Mouse (Mus musculus): ENCODE data around the gene Ank2. TPM values are rescaled to one million over a fixed set of nuclear protein-coding genes. Genes with fewer than 3 reads are reported as not detected.

Gene Ank2
- polyA plus RNA-seq, 1 experiment: 1.1 TPM

GRCm38 (mm10) chr3:127376901-127377460 is 122.2 kb downstream of the Ank2 start:
- 85% methylated on average over 8 of the region's 8 CpGs for WGBS
- no peak for TF ChIP-seq CTCF (IDR thresholded peaks at IDR 0.05; ENCODE audit: extremely low read depth, insufficient read length, insufficient replicate concordance, low read depth, low read length)
- TF ChIP-seq POLR2A (IDR thresholded peaks at IDR 0.05; ENCODE audit: low read depth, low read length): no peak
- no peak overlapping the region for H3K27ac ChIP-seq (ENCODE audit: insufficient read depth, low read depth, low read length)
- no peak overlapping the region for H3K4me3 ChIP-seq (ENCODE audit: low read depth, low read length)
- H3K27me3 ChIP-seq (ENCODE audit: control insufficient read depth, insufficient read depth, low read length): no peaks in the 10 kb centered on the region
- H3K4me1 ChIP-seq (ENCODE audit: control insufficient read depth, insufficient read depth, insufficient read length, low read length): no peaks in the 10 kb centered on the region
- no peaks in the 10 kb centered on the region for H3K36me3 ChIP-seq (ENCODE audit: control insufficient read depth, insufficient read depth, low read length)

DNA sequence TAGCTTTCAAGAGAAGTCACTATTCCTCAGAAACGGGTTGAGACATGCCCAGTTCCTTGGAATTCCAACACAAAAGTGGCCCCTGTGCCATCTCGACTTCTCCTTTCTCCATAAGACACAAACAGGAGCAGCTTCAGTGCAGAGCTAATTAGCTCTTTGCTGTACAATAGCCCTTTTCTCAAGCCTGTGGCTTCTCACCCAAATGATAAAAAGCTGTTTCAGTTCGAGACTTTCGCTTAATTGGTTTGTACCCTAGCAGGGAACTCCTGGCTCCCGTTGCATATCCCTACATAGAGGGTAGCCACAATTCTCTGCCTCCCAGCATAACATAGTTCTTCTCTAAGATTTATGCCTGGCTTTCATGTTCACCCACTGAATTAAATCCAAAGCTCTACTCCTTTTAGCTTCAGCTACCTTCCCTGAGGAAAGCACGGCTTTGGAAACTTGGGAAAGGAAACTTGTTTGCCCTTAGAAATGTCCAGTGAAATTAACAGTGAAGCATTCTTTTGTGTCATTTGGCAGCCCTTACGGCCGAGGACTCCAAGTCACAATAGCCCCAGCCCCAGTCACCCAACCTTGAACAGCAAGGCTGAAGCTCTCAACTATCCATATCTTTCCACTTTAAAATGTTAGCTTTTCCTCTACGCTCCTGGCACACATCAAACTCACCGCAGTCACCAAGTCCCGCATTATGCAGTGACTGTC is 123.0 kb downstream of the Ank2 start:
- 71% methylated on average over 11 of the region's 11 CpGs for WGBS
- no peaks in the 10 kb centered on the region for H3K27me3 ChIP-seq (ENCODE audit: control insufficient read depth, insufficient read depth, low read length)
- no peak overlapping the region for H3K27ac ChIP-seq (ENCODE audit: insufficient read depth, low read depth, low read length)
- no peaks in the 10 kb centered on the region for H3K4me1 ChIP-seq (ENCODE audit: control insufficient read depth, insufficient read depth, insufficient read length, low read length)
- no peak overlapping the region for H3K4me3 ChIP-seq (ENCODE audit: low read depth, low read length)
- no peak for TF ChIP-seq CTCF (IDR thresholded peaks at IDR 0.05; ENCODE audit: extremely low read depth, insufficient read length, insufficient replicate concordance, low read depth, low read length)
- TF ChIP-seq POLR2A (IDR thresholded peaks at IDR 0.05; ENCODE audit: low read depth, low read length): no peak
- no peaks in the 10 kb centered on the region for H3K36me3 ChIP-seq (ENCODE audit: control insufficient read depth, insufficient read depth, low read length)

DNA sequence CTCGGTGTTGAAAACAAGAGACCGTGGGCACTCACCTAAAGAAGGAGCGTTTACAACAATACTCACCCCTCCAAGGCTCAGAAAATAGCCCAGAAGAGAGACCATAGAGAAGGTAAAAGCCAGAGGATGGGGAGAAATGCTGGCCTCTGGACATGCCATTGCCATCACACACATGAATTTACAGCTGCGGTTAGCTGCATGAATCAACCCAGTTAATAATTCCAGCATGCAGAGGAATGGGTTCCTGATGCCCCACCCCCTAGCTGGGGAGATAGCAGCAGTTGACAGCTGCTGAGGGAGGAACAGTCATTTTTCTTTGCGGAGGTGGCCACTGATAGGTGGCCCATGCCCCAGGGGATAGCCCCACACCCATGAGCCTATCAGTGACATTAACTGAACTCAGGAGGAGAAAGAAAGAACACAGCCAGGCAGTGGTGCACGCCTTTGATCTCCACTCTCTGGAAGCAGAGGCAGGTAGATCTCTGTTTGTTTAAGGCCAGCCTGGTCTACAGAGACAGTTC is 124.9 kb downstream of the Ank2 start:
- Histone ChIP-seq H3K27ac (ENCODE audit: insufficient read depth, low read depth, low read length) (no peak overlapping the region), H3K4me1 (ENCODE audit: control insufficient read depth, insufficient read depth, insufficient read length, low read length) (no peaks in the 10 kb centered on the region), H3K4me3 (ENCODE audit: low read depth, low read length) (no peak overlapping the region), H3K27me3 (ENCODE audit: control insufficient read depth, insufficient read depth, low read length) (no peaks in the 10 kb centered on the region), H3K36me3 (ENCODE audit: control insufficient read depth, insufficient read depth, low read length) (no peaks in the 10 kb centered on the region)
- WGBS: 84% methylated on average over 6 of the region's 6 CpGs
- TF ChIP-seq CTCF (IDR thresholded peaks at IDR 0.05; ENCODE audit: extremely low read depth, insufficient read length, insufficient replicate concordance, low read depth, low read length) (no peak), POLR2A (IDR thresholded peaks at IDR 0.05; ENCODE audit: low read depth, low read length) (no peak)

DNA sequence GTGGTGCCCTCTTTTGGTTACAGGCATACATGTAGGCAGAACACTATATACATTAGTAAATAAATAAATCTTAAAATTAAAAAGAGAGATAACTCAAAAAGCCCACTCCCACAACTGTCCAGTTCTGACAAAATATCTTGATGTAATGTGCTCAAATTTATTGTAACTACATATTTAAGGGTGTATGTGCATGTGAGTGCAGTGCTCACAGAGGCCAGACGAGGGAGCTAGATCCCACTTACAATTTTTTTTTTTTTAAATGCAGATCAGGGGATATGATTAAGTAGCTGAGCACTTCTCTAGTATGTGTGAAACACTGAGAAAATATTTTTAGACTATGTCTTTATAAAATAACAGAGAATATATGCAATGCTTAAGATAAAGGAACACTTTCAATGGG is 127.4 kb downstream of the Ank2 start:
- Histone ChIP-seq H3K4me3 (ENCODE audit: low read depth, low read length) (no peak overlapping the region), H3K4me1 (ENCODE audit: control insufficient read depth, insufficient read depth, insufficient read length, low read length) (no peaks in the 10 kb centered on the region), H3K36me3 (ENCODE audit: control insufficient read depth, insufficient read depth, low read length) (no peaks in the 10 kb centered on the region), H3K27ac (ENCODE audit: insufficient read depth, low read depth, low read length) (no peak overlapping the region), H3K27me3 (ENCODE audit: control insufficient read depth, insufficient read depth, low read length) (no peaks in the 10 kb centered on the region)
- TF ChIP-seq CTCF (IDR thresholded peaks at IDR 0.05; ENCODE audit: extremely low read depth, insufficient read length, insufficient replicate concordance, low read depth, low read length) (no peak), POLR2A (IDR thresholded peaks at IDR 0.05; ENCODE audit: low read depth, low read length) (no peak)
- 84% methylated on average over 1 of the region's 1 CpGs for WGBS

DNA sequence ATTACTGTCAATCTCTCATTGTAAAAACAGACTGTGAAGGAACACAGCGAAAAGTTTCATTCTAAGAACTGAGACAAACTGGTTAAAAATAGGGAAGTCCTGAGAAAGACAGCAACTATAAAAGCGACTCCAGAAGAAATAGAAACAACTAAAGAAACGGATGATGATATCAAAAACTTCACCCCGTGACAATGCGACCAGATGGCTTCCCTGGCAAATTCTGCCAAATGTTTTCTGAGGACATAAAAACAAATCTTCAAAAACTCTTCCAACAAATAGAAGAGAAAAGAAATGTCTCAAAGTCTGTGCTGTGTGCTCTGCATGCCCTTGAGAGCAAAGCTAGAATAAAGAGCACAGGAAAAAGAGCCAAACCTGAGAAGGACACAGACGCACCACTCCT is 129.6 kb downstream of the Ank2 start:
- WGBS: 74% methylated on average over 6 of the region's 6 CpGs
- no peak overlapping the region for H3K27ac ChIP-seq (ENCODE audit: insufficient read depth, low read depth, low read length)
- no peaks in the 10 kb centered on the region for H3K36me3 ChIP-seq (ENCODE audit: control insufficient read depth, insufficient read depth, low read length)
- no peaks in the 10 kb centered on the region for H3K27me3 ChIP-seq (ENCODE audit: control insufficient read depth, insufficient read depth, low read length)
- TF ChIP-seq CTCF (IDR thresholded peaks at IDR 0.05; ENCODE audit: extremely low read depth, insufficient read length, insufficient replicate concordance, low read depth, low read length) (no peak), POLR2A (IDR thresholded peaks at IDR 0.05; ENCODE audit: low read depth, low read length) (no peak)
- no peak overlapping the region for H3K4me3 ChIP-seq (ENCODE audit: low read depth, low read length)
- H3K4me1 ChIP-seq (ENCODE audit: control insufficient read depth, insufficient read depth, insufficient read length, low read length): no peaks in the 10 kb centered on the region

GRCm38 (mm10) chr3:127367450-127367849 is 131.7 kb downstream of the Ank2 start:
- Histone ChIP-seq H3K36me3 (ENCODE audit: control insufficient read depth, insufficient read depth, low read length) (no peaks in the 10 kb centered on the region), H3K4me1 (ENCODE audit: control insufficient read depth, insufficient read depth, insufficient read length, low read length) (no peaks in the 10 kb centered on the region), H3K27me3 (ENCODE audit: control insufficient read depth, insufficient read depth, low read length) (no peaks in the 10 kb centered on the region), H3K27ac (ENCODE audit: insufficient read depth, low read depth, low read length) (no peak overlapping the region), H3K4me3 (ENCODE audit: low read depth, low read length) (no peak overlapping the region)
- 88% methylated on average over 4 of the region's 4 CpGs for WGBS
- TF ChIP-seq POLR2A (IDR thresholded peaks at IDR 0.05; ENCODE audit: low read depth, low read length) (no peak), CTCF (IDR thresholded peaks at IDR 0.05; ENCODE audit: extremely low read depth, insufficient read length, insufficient replicate concordance, low read depth, low read length) (no peak)

DNA sequence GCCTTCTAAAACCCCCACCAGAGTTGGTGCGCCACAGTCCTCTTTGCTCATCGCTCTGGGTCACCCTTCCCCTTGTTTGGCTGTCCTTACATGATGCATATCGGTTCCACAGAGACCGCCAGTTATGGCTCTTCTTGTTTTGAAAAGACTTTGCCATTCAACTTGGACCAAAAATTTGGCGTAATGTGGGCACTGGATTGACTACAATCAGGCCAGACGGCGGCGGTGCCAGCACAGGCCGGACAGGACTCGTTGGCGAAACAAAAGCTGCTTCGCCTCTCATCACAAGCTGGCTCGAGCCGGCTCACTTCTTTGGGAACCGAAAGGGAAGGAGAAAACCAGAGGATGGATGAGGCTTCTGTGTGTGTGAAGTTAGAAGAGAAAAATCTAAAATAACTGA is 135.6 kb downstream of the Ank2 start:
- Histone ChIP-seq H3K4me3 (ENCODE audit: low read depth, low read length) (no peak overlapping the region), H3K27ac (ENCODE audit: insufficient read depth, low read depth, low read length) (no peak overlapping the region), H3K27me3 (ENCODE audit: control insufficient read depth, insufficient read depth, low read length) (no peaks in the 10 kb centered on the region), H3K36me3 (ENCODE audit: control insufficient read depth, insufficient read depth, low read length) (no peaks in the 10 kb centered on the region), H3K4me1 (ENCODE audit: control insufficient read depth, insufficient read depth, insufficient read length, low read length) (no peaks in the 10 kb centered on the region)
- 90% methylated on average over 15 of the region's 15 CpGs for WGBS
- TF ChIP-seq POLR2A (IDR thresholded peaks at IDR 0.05; ENCODE audit: low read depth, low read length) (no peak), CTCF (IDR thresholded peaks at IDR 0.05; ENCODE audit: extremely low read depth, insufficient read length, insufficient replicate concordance, low read depth, low read length) (no peak)

Data from small intestine, adult 2 months (tissue).